Comparison of ENCODE assay signal across 27 mouse cellular contexts in genomic region chr1:51553738-51554137, GRCm38 (mm10).
DNase-seq lines count a peak whose midpoint lies in the region; ATAC-seq and TF ChIP-seq lines count a peak whose summit lies in the region.
"Had no signal": no experiment of that assay in that cellular context is flagged by ENCODE, and none has a peak within 500 bp of the region (broad histone marks: within the 10 kb centered on the region; RNA-seq: fewer than 3 reads in every experiment).

No protein-coding gene starts in this region.

- TF ChIP-seq EP300 in CH12.LX (IDR thresholded peaks at IDR 0.05; ENCODE audit: low read length) (no peak), MEL (IDR thresholded peaks at IDR 0.05; ENCODE audit: low read depth in 1 of 2, low read length in 2 of 2) (peak in 1 of 2 experiments; percentile 12; a peak in 1 of 4 replicates)
- peak; percentile 49 for TF ChIP-seq EP300 in liver, embryonic 14.5 days (IDR thresholded peaks at IDR 0.05; ENCODE audit: low read depth)

- TF ChIP-seq CTCF in CH12.LX (conservative IDR thresholded peaks at IDR 0.05 in 1 of 2, IDR thresholded peaks at IDR 0.05 in 1 of 2; ENCODE audit: low read depth in 2 of 2, low read length in 2 of 2) (no peak), MEL (IDR thresholded peaks at IDR 0.05 in 2 of 3, conservative IDR thresholded peaks at IDR 0.05 in 1 of 3; ENCODE audit: control insufficient read depth in 1 of 3, insufficient read depth in 1 of 3, low read depth in 2 of 3, low read length in 3 of 3, poor library complexity in 1 of 3, severe bottlenecking in 1 of 3) (no peak)
- no peak for TF ChIP-seq CTCF in liver, embryonic 14.5 days (IDR thresholded peaks at IDR 0.05; ENCODE audit: low read depth)

- H3K4me3 ChIP-seq in CH12.LX (replicated peaks in 1 of 3; ENCODE audit: low read depth in 2 of 3, low read length in 2 of 3, poor library complexity in 1 of 3) (no peak overlapping the region), MEL (ENCODE audit: control insufficient read depth in 1 of 2, insufficient read depth in 1 of 2, low read depth in 2 of 2, low read length in 2 of 2) (no peak overlapping the region)
- H3K4me3 ChIP-seq in liver, embryonic 14.5 days (ENCODE audit: insufficient read depth in 1 of 2, low read depth in 2 of 2, low read length in 2 of 2): no peak overlapping the region
- H3K4me3 ChIP-seq in forebrain, embryonic 13.5 days: no peak overlapping the region
- H3K4me3 ChIP-seq: embryonic facial prominence, embryonic 12.5 days; forebrain, embryonic 15.5 days; intestine, embryonic 15.5 days; midbrain, embryonic 10.5 days; midbrain, embryonic 15.5 days had no signal

- ATAC-seq in liver, embryonic 14.5 days (ENCODE audit: insufficient read depth): no peak
- ATAC-seq in megakaryocyte progenitor cell, adult 5-6 weeks (replicated peaks; ENCODE audit: poor library complexity): peak; percentile 98
- ATAC-seq in forebrain, embryonic 13.5 days: no peak
- ATAC-seq: forebrain, embryonic 15.5 days; hindbrain, embryonic 16.5 days; intestine, embryonic 15.5 days; lung, postnatal 0 days; midbrain, embryonic 15.5 days had no signal

- in situ Hi-C loops in CH12.LX (cut with MboI; ENCODE audit: low pct_ligation_motif_present, low pct_unique_long_range_greater_than_20kb, low sequenced_read_pairs): no loop called here

- H3K79me2 ChIP-seq in CH12.LX (replicated peaks; ENCODE audit: control insufficient read depth, extremely low read depth, insufficient read depth, poor library complexity, severe bottlenecking) (no peaks in the 10 kb centered on the region), MEL (ENCODE audit: control insufficient read depth, insufficient read depth, low read length, poor library complexity) (no peaks in the 10 kb centered on the region)

- H3K27ac ChIP-seq in CH12.LX (ENCODE audit: insufficient read depth, low read depth) (no peak overlapping the region), MEL (ENCODE audit: control insufficient read depth, low read depth, low read length) (no peak overlapping the region)
- no peak overlapping the region for H3K27ac ChIP-seq in liver, embryonic 14.5 days
- no peak overlapping the region for H3K27ac ChIP-seq in forebrain, embryonic 13.5 days
- H3K27ac ChIP-seq: embryonic facial prominence, embryonic 12.5 days; forebrain, embryonic 15.5 days; intestine, embryonic 15.5 days; midbrain, embryonic 10.5 days; midbrain, embryonic 15.5 days; stomach, postnatal 0 days had no signal

- intact Hi-C loops in left cerebral cortex, postnatal 25 days (cut with DNase I): no loop called here

- H3K27me3 ChIP-seq in CH12.LX (replicated peaks) (no peaks in the 10 kb centered on the region), MEL (ENCODE audit: control insufficient read depth in 1 of 2, insufficient read depth in 2 of 2, low read length in 2 of 2) (no peaks in the 10 kb centered on the region)
- no peaks in the 10 kb centered on the region for H3K27me3 ChIP-seq in liver, embryonic 14.5 days (ENCODE audit: control insufficient read depth, insufficient read depth, low read length)
- H3K27me3 ChIP-seq in forebrain, embryonic 13.5 days: no peaks in the 10 kb centered on the region
- H3K27me3 ChIP-seq: embryonic facial prominence, embryonic 12.5 days; forebrain, embryonic 15.5 days; intestine, embryonic 15.5 days; midbrain, embryonic 15.5 days had no signal

- TF ChIP-seq RAD21 in CH12.LX (IDR thresholded peaks at IDR 0.05; ENCODE audit: low read depth, low read length) (no peak), MEL (IDR thresholded peaks at IDR 0.05; ENCODE audit: low read depth, low read length) (no peak)

- H3K4me1 ChIP-seq in CH12.LX (ENCODE audit: control insufficient read depth in 1 of 2, insufficient read depth in 2 of 2): peaks cover 4% of the 10 kb centered on the region in 2 experiments; a peak in 3 of 4 replicates
- no peaks in the 10 kb centered on the region for H3K4me1 ChIP-seq in MEL (ENCODE audit: control insufficient read depth in 1 of 2, insufficient read depth in 2 of 2, low read length in 2 of 2)
- H3K4me1 ChIP-seq in liver, embryonic 14.5 days (replicated peaks; ENCODE audit: control insufficient read depth in 2 of 2, insufficient read depth in 2 of 2, low read length in 1 of 2): peaks cover 0 to 5% of the 10 kb centered on the region in 2 experiments; a peak in 2 of 4 replicates
- H3K4me1 ChIP-seq in forebrain, embryonic 13.5 days: no peaks in the 10 kb centered on the region
- H3K4me1 ChIP-seq: embryonic facial prominence, embryonic 12.5 days; forebrain, embryonic 15.5 days; intestine, embryonic 15.5 days; midbrain, embryonic 10.5 days; midbrain, embryonic 15.5 days had no signal

- no peak for TF ChIP-seq POLR2A in CH12.LX (IDR thresholded peaks at IDR 0.05; ENCODE audit: low read depth, low read length)
- no peak for TF ChIP-seq POLR2A in MEL (IDR thresholded peaks at IDR 0.05; ENCODE audit: control insufficient read depth in 1 of 2, insufficient read depth in 1 of 2, low read depth in 1 of 2, low read length in 2 of 2, poor library complexity in 1 of 2)

- H3K4me2 ChIP-seq in CH12.LX (ENCODE audit: insufficient read depth, low read depth, poor library complexity, severe bottlenecking): no peak overlapping the region
- H3K4me2 ChIP-seq in liver, embryonic 14.5 days (ENCODE audit: low read depth): no peak overlapping the region
- no peak overlapping the region for H3K4me2 ChIP-seq in forebrain, embryonic 13.5 days
- H3K4me2 ChIP-seq: embryonic facial prominence, embryonic 12.5 days; forebrain, embryonic 15.5 days; intestine, embryonic 15.5 days; midbrain, embryonic 15.5 days had no signal

- DNase-seq in CH12.LX (ENCODE audit: extremely low read depth) (no peak), MEL (ENCODE audit: low read depth, low spot score) (peak; percentile 30)
- DNase-seq in liver, embryonic 14.5 days (ENCODE audit: low read depth in 3 of 3, low spot score in 3 of 3): no peak
- no peak for DNase-seq in left cerebral cortex, postnatal 25 days (ENCODE audit: low spot score in 2 of 2)
- DNase-seq in thymus, postnatal 0 days (ENCODE audit: low spot score): no peak
- DNase-seq: adrenal gland, adult 2 months; cerebellum, adult 8-10 months; cerebellum, postnatal 25 days; heart, postnatal 14 days; kidney, adult 2 months; kidney, postnatal 10 days; layer of hippocampus, adult 9-11 months; lung, adult 18-20 months; lung, postnatal 4 days; right cerebral cortex, adult 18-20 months; thymus, adult 18-20 months; thymus, postnatal 36 days had no signal

- H3K36me3 ChIP-seq in CH12.LX (replicated peaks in 1 of 2; ENCODE audit: control insufficient read depth in 1 of 2, insufficient read depth in 1 of 2, low read length in 1 of 2) (no peaks in the 10 kb centered on the region), MEL (ENCODE audit: control insufficient read depth in 1 of 2, insufficient read depth in 2 of 2, low read length in 2 of 2) (no peaks in the 10 kb centered on the region; a peak in 1 of 4 replicates)
- H3K36me3 ChIP-seq in liver, embryonic 14.5 days (replicated peaks; ENCODE audit: control insufficient read depth, insufficient read depth, low read depth): no peaks in the 10 kb centered on the region
- H3K36me3 ChIP-seq in forebrain, embryonic 13.5 days (ENCODE audit: poor library complexity, severe bottlenecking): no peaks in the 10 kb centered on the region
- H3K36me3 ChIP-seq: embryonic facial prominence, embryonic 12.5 days; forebrain, embryonic 15.5 days; intestine, embryonic 15.5 days; midbrain, embryonic 10.5 days; midbrain, embryonic 15.5 days had no signal

- 34% methylated on average over 6 of the region's 6 CpGs for WGBS in liver, embryonic 14.5 days (ENCODE audit: insufficient replicate concordance)
- WGBS in forebrain, embryonic 13.5 days: 80% methylated on average over 6 of the region's 6 CpGs

- dilution Hi-C loops in CH12.LX (cut with MboI; ENCODE audit: extremely low pct_ligation_motif_present, extremely low pct_unique_long_range_greater_than_20kb, low sequenced_read_pairs): no loop called here

- H3K9me3 ChIP-seq in CH12.LX (replicated peaks; ENCODE audit: low read length) (no peaks in the 10 kb centered on the region), MEL (replicated peaks; ENCODE audit: insufficient read depth, low read length) (no peaks in the 10 kb centered on the region)
- H3K9me3 ChIP-seq in liver, embryonic 14.5 days (ENCODE audit: control insufficient read depth, low read length): no peaks in the 10 kb centered on the region
- H3K9me3 ChIP-seq in forebrain, embryonic 13.5 days (replicated peaks): no peaks in the 10 kb centered on the region
- H3K9me3 ChIP-seq: forebrain, embryonic 15.5 days; intestine, embryonic 15.5 days; midbrain, embryonic 10.5 days; midbrain, embryonic 15.5 days had no signal

- no peak overlapping the region for H3K9ac ChIP-seq in CH12.LX (ENCODE audit: insufficient read depth, low read depth)
- no peak overlapping the region for H3K9ac ChIP-seq in MEL (ENCODE audit: control insufficient read depth, low read depth, low read length, poor library complexity, severe bottlenecking)
- H3K9ac ChIP-seq in liver, embryonic 14.5 days (replicated peaks): no peak overlapping the region
- H3K9ac ChIP-seq in forebrain, embryonic 13.5 days: no peak overlapping the region
- H3K9ac ChIP-seq: embryonic facial prominence, embryonic 12.5 days; forebrain, embryonic 15.5 days; intestine, embryonic 15.5 days; midbrain, embryonic 15.5 days had no signal

TF ChIP-seq in CH12.LX, 34 proteins besides CTCF, POLR2A, EP300 and RAD21:
- no peak for TF ChIP-seq SIN3A (IDR thresholded peaks at IDR 0.05; ENCODE audit: low read length)
- TF ChIP-seq IRF4 (IDR thresholded peaks at IDR 0.05; ENCODE audit: low read depth, low read length): 0 out of 2 replicates have a peak, but pooled peaks have one; percentile 13
- TF ChIP-seq TCF12 (IDR thresholded peaks at IDR 0.05; ENCODE audit: low read depth, low read length): no peak
- TF ChIP-seq NRF1 (IDR thresholded peaks at IDR 0.05; ENCODE audit: low read depth, low read length): no peak

TF ChIP-seq in MEL, 35 proteins besides CTCF, POLR2A, EP300 and RAD21:
- no peak for TF ChIP-seq ZKSCAN1 (IDR thresholded peaks at IDR 0.05; ENCODE audit: low read depth, low read length)
- no peak for TF ChIP-seq ZMIZ1 (IDR thresholded peaks at IDR 0.05; ENCODE audit: low read depth, low read length)
- TF ChIP-seq MEF2A (IDR thresholded peaks at IDR 0.05; ENCODE audit: extremely low read depth, insufficient replicate concordance, low read depth, low read length, poor library complexity, severe bottlenecking): no peak
- TF ChIP-seq KAT2A (conservative IDR thresholded peaks at IDR 0.05; ENCODE audit: low read depth, low read length): no peak
- no peak for TF ChIP-seq GATA1 (IDR thresholded peaks at IDR 0.05; ENCODE audit: low read depth, low read length)
- TF ChIP-seq NELFE (IDR thresholded peaks at IDR 0.05; ENCODE audit: low read depth, low read length): no peak
- TF ChIP-seq USF2 (IDR thresholded peaks at IDR 0.05; ENCODE audit: borderline replicate concordance in 1 of 2, insufficient read depth in 1 of 2, low read depth in 1 of 2, low read length in 2 of 2): no peak
- no peak for TF ChIP-seq NRF1 (IDR thresholded peaks at IDR 0.05; ENCODE audit: insufficient read depth, low read depth, low read length, poor library complexity, severe bottlenecking)
